Mouse (Mus musculus) NIH3T3 (cell line): ENCODE results near the gene Stag2.

Experiments used
- DNase-seq: peaks from one replicate; pipeline ENCODE4 v3.0.0-alpha.2; 2012; ENCODE audit warnings: low read depth

Stag2 gene

GRCm38 (mm10) chrX:42215742-42216141 lies 66.6 kb downstream of the Stag2 start:
- no peak for DNase-seq

DNA sequence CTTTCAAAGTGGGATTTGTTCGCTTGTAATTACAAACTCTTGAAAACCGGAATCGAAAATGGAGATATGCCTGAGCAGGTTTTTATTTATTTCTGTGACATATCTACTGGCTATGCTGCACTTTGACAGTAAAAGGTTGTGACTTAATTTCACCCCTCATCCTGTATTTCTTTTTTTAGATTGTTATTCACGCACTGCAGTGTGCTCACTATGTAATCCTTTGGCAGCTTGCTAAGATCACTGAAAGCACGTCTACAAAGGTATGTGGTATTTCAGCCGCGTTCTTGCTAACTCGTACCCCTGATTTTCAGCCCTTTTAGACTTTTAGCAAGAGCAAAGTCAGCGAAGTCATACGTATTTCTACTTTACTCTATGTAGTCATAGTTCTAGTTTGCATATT lies 101.2 kb downstream of the Stag2 start:
- no peak for DNase-seq

GRCm38 (mm10) chrX:42272713-42273112 lies 123.6 kb downstream of the Stag2 start:
- peak; percentile 8 for DNase-seq

GRCm38 (mm10) chrX:42290215-42290614 lies 141.1 kb downstream of the Stag2 start:
- DNase-seq = no peak

DNA sequence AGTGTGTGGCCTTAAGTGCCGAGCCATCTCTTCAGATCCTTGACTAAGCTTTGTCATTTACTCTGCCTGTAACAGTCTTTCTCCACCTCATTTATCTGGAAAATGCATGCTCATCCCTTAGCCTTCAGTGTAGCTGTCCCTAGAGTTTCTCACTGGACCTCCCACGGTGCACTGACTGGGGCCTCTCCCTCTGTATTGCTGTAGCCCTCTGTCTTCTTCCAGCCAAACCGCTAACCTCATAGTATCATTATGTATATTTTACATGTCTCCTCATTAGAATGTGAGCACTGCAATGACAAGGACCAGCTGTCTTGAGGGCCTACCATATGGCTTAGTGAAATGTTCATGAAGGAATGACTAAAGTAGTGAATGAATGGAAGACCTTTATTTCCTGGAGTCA lies 166.1 kb downstream of the Stag2 start:
- no peak for DNase-seq

GRCm38 (mm10) chrX:42320424-42320823 lies 171.3 kb downstream of the Stag2 start:
- DNase-seq = no peak

GRCm38 (mm10) chrX:42321200-42321773 lies 172.2 kb downstream of the Stag2 start:
- no peak for DNase-seq

DNA sequence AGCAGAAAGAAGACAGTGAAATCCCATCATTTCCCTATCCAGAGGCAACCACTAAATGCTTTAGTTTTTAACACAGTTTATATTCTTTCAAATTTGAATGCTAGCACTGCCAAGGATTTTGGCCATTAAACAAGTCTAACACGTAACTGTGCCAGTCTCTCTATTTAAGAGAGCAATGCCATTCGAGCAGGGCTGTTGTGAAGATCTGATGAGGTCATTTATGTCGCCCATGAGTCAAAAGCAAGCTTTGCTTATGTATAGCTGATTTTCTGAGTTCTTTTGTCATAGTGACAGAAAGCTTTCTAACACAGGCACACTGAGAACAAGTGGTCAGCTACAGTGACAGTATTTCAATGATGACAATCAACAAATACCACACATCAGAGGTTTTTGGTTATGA lies 175.7 kb downstream of the Stag2 start:
- no peak for DNase-seq
